Mouse (Mus musculus) c-Kit-positive CD71-negative TER-119-negative erythroid progenitor cells, embryonic 14.5 days (primary cell): ENCODE measurements around the gene Slc25a26.
"Not testable (repeated sequence)": the region's sequence is repeated elsewhere in the genome, so short reads cannot be mapped to it uniquely, and the experiment has no call there.

Experiments
- DNase-seq: peaks from one replicate; pipeline ENCODE4 v3.0.0-alpha.2; 2013; ENCODE audit warnings: low read depth

Slc25a26 gene

DNA sequence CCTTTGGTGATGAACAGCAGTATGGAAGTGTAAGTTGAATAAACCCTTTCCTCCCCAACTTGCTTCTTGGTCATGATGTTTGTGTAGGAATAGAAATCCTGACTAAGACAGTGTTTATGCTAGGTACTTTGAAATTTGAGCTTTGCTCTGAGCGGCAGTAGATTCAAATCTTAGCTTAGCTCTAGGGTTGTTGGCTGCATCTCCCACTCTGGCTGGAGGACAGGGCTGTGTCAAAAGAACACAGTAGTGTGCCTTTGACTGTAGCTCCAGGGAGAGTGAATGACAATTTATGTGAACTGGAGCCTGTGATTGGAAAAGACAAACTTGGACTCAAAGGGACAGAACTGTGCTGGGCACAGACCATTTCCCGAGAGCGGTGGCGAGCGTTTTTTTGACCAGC is 53.0 kb downstream of the Slc25a26 start:
- DNase-seq: no peak

DNA sequence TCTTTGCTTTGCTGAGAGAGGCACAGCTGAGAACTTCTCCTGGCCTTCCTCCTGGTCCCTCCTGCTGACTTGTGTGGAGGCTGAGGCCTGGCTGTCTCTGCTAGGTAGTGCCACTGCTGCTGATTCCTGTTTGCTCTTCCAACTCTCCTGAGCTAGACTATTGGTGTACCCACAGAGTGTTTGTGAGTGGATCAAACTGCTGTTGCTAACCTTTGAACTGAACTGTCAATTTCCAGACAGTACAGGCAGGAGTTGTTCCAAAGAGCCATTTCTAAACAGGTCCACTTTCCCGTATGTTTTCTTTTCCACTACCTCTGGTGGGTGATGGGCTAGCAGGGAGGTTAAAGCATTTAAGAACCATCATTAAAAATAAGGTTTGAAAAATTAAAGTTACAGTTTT is 58.5 kb downstream of the Slc25a26 start:
- DNase-seq: not testable (repeated sequence)

GRCm38 (mm10) chr6:94560896-94561295 is 60.8 kb downstream of the Slc25a26 start:
- DNase-seq: no peak

GRCm38 (mm10) chr6:94561346-94561745 is 61.2 kb downstream of the Slc25a26 start:
- no peak for DNase-seq

DNA sequence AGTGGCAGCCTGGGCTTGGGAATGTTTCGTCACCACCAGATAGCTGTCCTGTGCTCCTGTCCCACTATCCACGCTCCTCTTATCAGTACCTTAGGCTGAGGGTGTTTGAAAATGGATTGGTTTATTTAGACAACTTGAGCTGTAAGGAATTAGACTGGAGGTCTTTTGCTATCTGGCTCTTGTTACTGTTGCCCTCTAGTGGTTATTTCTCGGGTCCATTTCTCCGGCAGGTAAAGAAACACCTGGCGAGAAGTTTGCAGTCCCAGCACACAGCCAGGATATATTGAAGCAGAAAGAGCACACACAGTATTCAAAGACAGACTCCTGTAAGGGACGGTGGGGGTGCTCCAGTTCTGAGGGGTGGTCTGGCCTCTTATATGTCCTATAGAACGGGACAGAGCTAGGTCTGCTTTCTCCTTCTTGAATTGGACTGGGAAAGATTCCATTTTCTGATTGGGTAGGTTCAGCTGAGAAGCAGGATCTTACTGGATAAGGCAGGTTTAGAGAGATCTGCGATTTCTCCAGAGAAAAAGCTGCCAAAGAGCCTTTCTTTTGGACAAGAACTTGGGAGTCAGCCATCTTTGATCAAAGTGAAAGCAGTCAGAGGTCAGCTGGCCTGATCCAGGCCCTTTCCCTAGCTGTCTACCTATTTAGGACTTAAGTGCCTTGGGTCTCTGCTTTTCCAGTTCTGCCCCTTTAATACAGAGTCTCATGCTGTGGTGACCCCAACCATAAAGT is 63.2 kb downstream of the Slc25a26 start:
- no peak for DNase-seq

DNA sequence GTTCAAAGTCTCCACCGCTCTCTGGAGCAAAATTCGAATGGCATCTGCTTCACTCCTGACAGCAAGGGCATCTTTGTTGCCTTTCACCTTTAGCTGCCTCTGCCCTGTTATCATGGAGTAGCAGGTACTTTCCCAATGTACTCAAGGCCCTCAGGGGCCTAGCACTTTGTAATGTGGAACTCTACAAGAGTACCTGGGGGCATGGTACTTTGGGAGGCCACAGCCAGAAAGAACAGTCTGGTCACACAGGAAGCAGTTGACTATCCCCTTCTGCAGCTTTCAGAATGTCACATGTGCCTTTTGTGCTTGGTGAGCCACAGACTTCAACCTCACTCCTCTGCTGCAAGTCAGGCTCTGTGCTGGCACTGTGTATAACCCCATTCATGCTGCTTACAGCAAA is 65.6 kb downstream of the Slc25a26 start:
- no peak for DNase-seq

DNA sequence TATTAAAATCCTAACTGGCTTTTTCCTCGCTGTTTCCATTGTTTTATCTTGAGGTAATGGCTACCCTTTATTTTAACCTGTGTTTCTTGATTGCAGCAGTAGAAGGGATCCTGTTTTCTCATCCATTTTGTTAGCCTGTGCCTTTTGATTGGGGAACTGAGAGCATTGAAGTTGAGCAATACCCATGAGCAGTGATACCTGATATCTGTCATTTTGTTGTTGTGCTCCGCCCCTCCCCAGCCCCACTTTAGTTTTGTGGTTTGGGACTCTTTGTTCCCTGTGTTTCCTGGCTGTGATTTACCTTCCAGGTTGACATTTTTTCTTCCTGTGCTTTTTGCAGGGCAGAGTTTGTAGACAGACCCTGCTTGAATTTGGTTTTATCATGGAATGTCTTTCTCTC is 67.9 kb downstream of the Slc25a26 start:
- DNase-seq: no peak

DNA sequence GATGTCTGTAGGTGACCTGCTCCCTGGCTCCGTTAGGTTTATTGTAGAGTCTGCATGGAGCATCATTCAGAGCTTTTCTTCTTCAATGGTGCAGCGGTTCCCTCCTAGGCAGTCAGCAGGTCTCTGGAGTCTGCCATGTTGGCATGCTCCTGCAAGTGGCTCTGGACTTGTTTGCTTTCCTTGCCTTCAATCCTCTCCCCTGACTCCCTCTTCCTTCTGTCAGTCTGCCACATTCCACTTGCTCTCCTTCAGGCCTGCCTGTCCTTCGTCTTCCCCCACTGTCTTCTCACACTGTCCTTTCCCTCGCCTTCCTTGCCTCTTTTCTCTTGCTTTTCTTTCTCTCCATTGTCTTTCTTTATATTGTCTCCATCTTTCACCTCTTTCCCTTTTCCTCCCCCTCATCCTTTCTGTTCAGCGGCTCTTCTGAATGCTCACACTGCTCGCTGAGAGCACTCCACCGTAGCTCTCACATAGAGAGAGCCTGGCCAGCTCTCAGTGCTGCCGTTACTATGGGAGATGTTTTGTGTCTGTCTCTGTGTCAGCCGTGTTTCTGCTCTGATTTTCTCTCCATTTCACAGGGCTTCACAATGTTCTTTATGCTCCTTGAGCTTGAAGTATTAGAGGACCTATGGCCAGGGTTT is 75.5 kb downstream of the Slc25a26 start:
- DNase-seq: no peak

DNA sequence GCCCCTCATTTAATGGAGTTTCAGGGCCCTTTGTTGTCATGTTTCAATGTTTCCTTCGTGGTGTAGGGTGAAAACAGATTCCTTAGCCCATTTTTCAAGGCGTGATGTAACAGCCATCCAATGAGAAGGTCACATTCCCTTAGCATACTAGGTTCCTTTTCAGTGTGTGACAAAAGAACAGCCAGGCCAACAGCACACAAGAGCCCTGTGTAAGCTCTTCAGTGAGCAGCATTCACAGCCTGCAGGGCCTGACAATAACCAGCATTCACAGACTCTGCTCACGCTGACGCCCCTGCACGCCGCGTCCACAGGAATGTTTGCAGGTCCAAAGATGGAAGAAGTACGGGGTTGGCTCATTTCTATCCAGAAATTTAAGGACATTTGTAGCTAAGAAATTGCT is 77.9 kb downstream of the Slc25a26 start:
- no peak for DNase-seq

- DNase-seq: no peak
Measured at GRCm38 (mm10) chr6:94582055-94582454, 81.9 kb downstream of the Slc25a26 start.

DNA sequence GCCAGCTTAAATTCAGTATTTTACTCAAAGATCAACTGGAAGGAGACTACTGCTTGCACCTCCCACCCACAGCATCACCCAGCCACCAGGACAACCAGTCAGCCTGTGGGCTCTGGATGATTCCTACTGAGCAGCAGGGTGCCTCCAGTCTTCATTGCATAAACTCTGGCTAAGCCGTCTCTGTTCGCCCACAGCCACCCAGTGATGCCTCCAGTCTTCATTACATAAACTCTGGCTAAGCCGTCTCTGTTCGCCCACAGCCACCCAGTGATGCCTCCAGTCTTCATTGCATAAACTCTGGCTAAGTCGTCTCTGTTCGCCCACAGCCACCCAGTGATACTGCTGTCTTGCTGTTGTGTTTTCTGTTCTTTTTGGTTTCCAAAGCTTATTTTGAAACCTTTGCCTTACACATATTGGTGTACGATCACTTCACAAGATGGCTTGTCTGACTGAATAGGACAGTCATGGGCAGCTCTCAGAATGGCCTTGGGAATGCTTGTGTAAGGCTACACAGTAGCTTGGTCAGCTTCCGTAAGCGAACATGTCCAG is 84.1 kb downstream of the Slc25a26 start:
- no peak for DNase-seq

DNA sequence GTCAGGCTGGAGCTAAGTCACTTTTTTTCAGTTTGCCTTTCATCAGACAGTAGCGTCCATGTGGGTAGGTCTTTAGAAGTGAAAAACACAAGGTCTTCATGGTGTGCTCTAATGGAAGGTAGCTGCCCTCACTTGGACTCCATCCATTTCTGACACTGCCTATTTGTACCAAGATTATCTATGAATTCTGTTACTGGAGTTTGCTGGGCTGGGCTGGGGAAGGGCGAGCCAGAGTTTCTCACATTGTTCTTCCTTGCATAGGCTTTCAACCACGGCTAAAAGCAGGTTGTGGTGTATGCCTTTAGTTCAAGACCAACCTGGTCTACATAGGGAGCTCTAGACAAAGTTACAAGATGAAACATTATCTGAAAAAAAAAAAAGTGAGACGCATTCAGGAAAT is 84.8 kb downstream of the Slc25a26 start:
- no peak for DNase-seq

DNA sequence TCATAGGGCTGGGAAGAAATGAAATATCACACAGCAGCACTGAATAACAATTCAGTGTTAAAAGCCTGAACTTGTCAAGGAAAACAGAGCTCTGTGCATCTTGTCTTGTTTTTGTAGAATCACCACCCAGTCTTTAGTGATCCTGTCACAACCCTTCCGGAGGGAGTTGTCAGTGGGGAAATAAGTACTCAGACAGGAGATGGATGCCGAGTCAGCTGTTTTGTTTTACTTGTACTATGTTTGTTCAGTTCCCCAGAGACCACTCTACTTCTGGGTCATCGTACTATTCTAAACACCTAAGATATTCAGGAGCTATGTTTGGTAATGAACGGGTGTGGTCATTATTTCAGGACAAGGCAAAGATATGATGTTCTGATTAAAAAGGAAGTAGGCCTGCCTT is 88.2 kb downstream of the Slc25a26 start:
- no peak for DNase-seq

- no peak for DNase-seq
Measured at GRCm38 (mm10) chr6:94592243-94592642, 92.1 kb downstream of the Slc25a26 start.

- DNase-seq: no peak
Measured at GRCm38 (mm10) chr6:94592710-94593109, 92.6 kb downstream of the Slc25a26 start.

DNA sequence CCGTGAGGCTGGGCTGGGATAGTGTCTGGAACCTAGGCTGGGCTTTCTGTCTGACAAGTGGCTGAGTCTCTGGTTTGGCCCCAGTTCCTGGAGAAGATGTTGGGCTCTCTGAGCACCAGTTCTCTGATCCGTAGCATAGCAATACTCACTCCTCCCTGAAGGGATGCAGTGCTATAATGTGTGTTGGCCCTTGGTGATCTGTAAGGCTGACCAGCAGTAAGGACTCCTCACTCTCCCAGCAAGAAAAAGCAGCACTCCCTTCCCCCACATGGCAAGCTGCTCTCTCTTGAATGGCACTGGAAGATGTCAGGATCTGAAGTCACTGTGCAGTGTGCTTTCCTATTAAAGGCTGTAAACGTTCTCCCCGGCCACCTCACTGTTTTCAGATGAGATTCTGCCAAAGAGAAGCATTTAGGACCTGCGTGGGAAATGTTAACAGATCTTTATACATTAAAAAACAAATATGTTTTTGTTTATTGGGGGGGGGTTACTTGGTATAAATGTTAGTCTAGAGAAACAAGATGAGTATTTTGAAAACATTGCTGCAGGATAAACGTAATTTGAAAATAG is 94.0 kb downstream of the Slc25a26 start:
- no peak for DNase-seq

DNA sequence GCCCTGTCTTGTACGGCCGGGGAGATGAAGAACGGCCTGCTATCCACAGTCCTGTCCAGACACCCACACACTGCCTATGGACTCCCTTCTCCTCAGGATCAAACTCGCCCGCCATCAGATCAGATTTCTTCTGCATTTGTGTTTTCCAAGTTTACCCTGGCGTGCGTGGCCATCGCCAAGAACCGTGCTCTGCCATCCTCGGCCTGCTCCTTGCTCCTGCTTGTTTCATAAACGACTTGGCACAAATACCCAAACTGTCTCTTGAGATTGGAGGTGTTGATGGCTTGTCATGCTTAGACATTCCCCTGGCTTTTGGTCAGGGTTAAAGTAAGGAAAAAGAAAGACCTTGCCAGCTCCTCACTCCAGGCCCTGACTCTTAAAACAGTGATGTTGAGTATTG is 94.6 kb downstream of the Slc25a26 start:
- DNase-seq: no peak

GRCm38 (mm10) chr6:94595206-94595605 is 95.1 kb downstream of the Slc25a26 start:
- no peak for DNase-seq

GRCm38 (mm10) chr6:94596051-94596760 is 96.1 kb downstream of the Slc25a26 start:
- DNase-seq: no peak

DNA sequence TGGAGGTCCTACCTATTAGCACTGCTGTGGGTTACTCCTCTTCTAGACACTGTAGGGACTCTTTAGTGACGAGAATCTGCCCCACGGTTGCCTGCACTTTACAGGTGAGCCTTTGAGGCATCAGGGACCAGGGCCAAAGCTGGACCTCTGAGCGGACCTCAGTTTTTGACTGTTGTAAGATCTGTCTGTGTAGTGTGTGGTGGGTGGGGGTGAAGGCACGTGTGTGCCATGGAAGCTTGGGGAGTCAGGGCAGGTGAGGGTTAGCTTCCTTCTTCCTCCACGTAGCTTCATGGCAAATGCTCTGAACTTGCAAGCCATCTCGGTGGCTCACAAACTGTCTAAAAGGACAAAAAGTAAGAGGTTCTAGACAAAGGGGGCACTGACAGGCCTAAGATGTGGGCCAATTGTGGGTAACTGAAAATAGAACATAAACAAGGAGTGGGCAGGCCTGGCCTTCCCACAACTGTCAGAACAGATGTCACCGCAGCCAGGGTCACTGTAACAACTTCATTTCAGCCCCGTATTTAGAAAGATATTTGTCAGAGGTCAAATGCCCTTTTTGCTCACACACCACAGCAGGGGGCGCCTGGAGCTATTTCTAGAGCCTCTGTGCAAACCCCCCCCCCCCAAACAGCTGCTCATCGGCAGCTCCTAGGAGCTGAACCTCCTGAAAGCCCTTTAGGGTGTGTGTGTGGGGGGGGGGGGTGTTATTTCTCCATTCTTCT is 96.8 kb downstream of the Slc25a26 start:
- DNase-seq: no peak

- DNase-seq: no peak
Measured at GRCm38 (mm10) chr6:94598421-94598820, 98.3 kb downstream of the Slc25a26 start.

- DNase-seq: no peak
Measured at GRCm38 (mm10) chr6:94599016-94599415, 98.9 kb downstream of the Slc25a26 start.
